Mouse (Mus musculus) spleen, adult 2 months (tissue): Measurements from ENCODE around the gene Fam71f1.

Experiments
- CTCF ChIP-seq: fragments of 200-500 bp; IDR thresholded peaks from 2 replicates; pipeline ENCODE4 v1.5.1; 2011; ENCODE audit warnings: mild to moderate bottlenecking, inconsistent platforms; ENCODE audit not compliant: insufficient read depth, insufficient read length, insufficient replicate concordance; ENCODE audit errors: extremely low read depth
- POLR2A ChIP-seq: fragments of 200-500 bp; IDR thresholded peaks from 2 replicates; pipeline ENCODE4 v1.6.1; 2011; ENCODE audit warnings: low read depth, low read length, inconsistent platforms

DNA sequence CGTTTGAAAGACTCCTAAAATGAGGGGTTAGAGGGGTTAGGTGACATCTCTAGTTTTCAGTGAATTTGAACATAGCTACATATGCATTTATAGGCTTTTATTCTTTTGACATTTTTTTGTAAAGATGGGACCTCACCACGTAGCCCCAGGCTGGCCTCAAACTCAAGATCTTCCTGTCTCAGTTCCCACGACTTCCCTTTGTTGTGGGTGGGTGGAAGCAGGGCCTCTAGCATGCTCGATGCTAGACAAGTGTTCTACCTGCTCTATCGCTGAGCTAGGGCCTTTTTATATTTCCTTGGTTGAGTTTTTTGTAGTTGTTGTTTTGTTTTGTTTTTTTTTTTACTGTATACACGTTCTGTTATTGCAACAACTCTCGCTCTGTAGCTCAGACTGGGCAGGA lies 32.1 kb upstream of the Fam71f1 start:
- no peak for TF ChIP-seq POLR2A
- no peak for TF ChIP-seq CTCF
